Mouse (Mus musculus) spleen, postnatal 4 days (tissue): ENCODE measurements around the gene Gm17416.

Source experiments
- DNase-seq, 2 experiments: peaks; one replicate each; pipeline ENCODE4 v3.0.0; 2022; ENCODE audit warnings: low spot score in 2 of 2

Gm17416 gene

GRCm38 (mm10) chr2:152569038-152569437, at the start of gene Gm17416:
Gm17416 (plus strand) TSS chr2:152569338.
- DNase-seq: no peak

- DNase-seq: no peak
Measured at GRCm38 (mm10) chr2:152539944-152540710, 29.0 kb upstream of the Gm17416 start, which contains the start of gene Defb29. Defb29 (minus strand) TSS chr2:152540098.

- DNase-seq: no peak
Measured at GRCm38 (mm10) chr2:152541979-152542378, 27.2 kb upstream of the Gm17416 start.

- no peak for DNase-seq
Measured at GRCm38 (mm10) chr2:152542897-152543296, 26.2 kb upstream of the Gm17416 start.

GRCm38 (mm10) chr2:152543478-152543877, 25.7 kb upstream of the Gm17416 start:
- DNase-seq: no peak

- DNase-seq: no peak
Measured at GRCm38 (mm10) chr2:152544691-152545090, 24.4 kb upstream of the Gm17416 start.

GRCm38 (mm10) chr2:152548124-152548523, 21.0 kb upstream of the Gm17416 start:
- DNase-seq: no peak

- DNase-seq: no peak
Measured at GRCm38 (mm10) chr2:152553774-152554423, 15.2 kb upstream of the Gm17416 start.

GRCm38 (mm10) chr2:152556655-152557054, 12.5 kb upstream of the Gm17416 start:
- no peak for DNase-seq

GRCm38 (mm10) chr2:152569881-152570280, 743 bp downstream of the Gm17416 start:
- DNase-seq: no peak

- no peak for DNase-seq
Measured at GRCm38 (mm10) chr2:152570313-152570712, 1.2 kb downstream of the Gm17416 start.

- DNase-seq: peak in 1 of 2 experiments; percentile 69
Measured at GRCm38 (mm10) chr2:152572114-152572794, 3.1 kb downstream of the Gm17416 start, which contains the start of gene Defb21. Defb21 (plus strand) TSS chr2:152572744.

GRCm38 (mm10) chr2:152573484-152573883, 4.3 kb downstream of the Gm17416 start:
- no peak for DNase-seq

- DNase-seq: no peak
Measured at GRCm38 (mm10) chr2:152580107-152580506, 11.0 kb downstream of the Gm17416 start, which contains the start of gene Defb19. Defb19 (minus strand) TSS chr2:152580312.

GRCm38 (mm10) chr2:152580612-152581011, 11.5 kb downstream of the Gm17416 start:
- no peak for DNase-seq

GRCm38 (mm10) chr2:152586926-152587560, 17.9 kb downstream of the Gm17416 start:
- DNase-seq: no peak

- DNase-seq: no peak
Measured at GRCm38 (mm10) chr2:152588450-152588849, 19.3 kb downstream of the Gm17416 start.

- DNase-seq: no peak
Measured at GRCm38 (mm10) chr2:152589021-152589420, 19.9 kb downstream of the Gm17416 start.

- DNase-seq: no peak
Measured at GRCm38 (mm10) chr2:152599299-152599698, 30.2 kb downstream of the Gm17416 start, which contains the start of gene Defb45. Defb45 (minus strand) TSS chr2:152599399.

- DNase-seq: no peak
Measured at GRCm38 (mm10) chr2:152600076-152600475, 30.9 kb downstream of the Gm17416 start.

- DNase-seq: no peak
Measured at GRCm38 (mm10) chr2:152601275-152601960, 32.3 kb downstream of the Gm17416 start.
